Mouse (Mus musculus): ENCODE data around the gene Cd47. TPM values are rescaled to one million over a fixed set of nuclear protein-coding genes. Genes with fewer than 3 reads are reported as not detected.

Gene Cd47
- polyA plus RNA-seq, 1 experiment from 2014 or later: 38.4 TPM

DNA sequence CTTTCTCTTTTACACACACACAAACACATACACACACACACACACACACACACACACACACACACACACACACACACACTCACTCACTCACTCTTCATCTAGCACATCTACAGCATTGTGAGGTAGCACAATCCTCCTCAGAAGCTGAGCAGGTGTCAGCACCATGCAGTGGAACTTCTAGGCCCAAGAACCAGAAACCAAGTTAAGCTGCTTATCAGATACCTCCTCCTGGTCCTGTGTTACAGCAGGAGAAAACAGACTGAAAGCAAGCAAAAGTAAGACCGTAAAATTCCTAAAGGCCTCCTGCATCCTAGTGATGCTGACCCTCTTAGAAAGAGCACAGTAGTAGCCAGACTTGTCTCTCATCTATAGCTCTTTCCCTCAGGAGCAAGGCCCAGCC is 67.9 kb downstream of the Cd47 start:
- peaks cover 31% of the 10 kb centered on the region for H3K36me3 ChIP-seq
- no peak overlapping the region for H3K27ac ChIP-seq (replicated peaks)
- H3K4me3 ChIP-seq: no peak overlapping the region
- no peak for DNase-seq (ENCODE audit: low spot score)
- no peaks in the 10 kb centered on the region for H3K27me3 ChIP-seq (ENCODE audit: low read depth, poor library complexity, severe bottlenecking)
- H3K9me3 ChIP-seq (replicated peaks): peaks cover 5% of the 10 kb centered on the region
- WGBS: 96% methylated on average over 1 of the region's 1 CpGs
- no peaks in the 10 kb centered on the region for H3K4me1 ChIP-seq

DNA sequence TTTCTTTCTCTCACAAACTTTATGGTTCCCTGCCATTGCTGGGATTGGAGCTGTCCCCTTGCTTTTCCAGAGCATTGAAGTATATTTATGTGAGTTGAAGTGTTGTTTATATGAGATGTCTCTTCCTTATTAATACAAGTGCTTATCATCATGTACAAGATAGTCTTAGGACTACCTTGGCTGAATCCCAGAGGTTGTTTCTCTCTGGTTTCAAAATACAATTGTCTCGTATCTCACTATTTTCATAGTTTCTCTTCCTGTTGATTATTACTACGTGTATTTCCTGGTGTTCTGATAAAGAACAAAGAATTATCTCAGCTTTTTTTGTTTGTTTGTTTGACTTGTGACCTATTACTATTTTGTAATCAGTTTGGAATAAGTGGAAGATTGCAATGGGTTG is 73.6 kb downstream of the Cd47 start:
- WGBS: 79% methylated on average over 2 of the region's 2 CpGs
- Histone ChIP-seq H3K9me3 (replicated peaks) (no peaks in the 10 kb centered on the region), H3K27ac (replicated peaks) (no peak overlapping the region)

GRCm38 (mm10) chr16:49874546-49874945 is 74.2 kb downstream of the Cd47 start:
- no peaks in the 10 kb centered on the region for H3K9me3 ChIP-seq (replicated peaks)
- peaks cover 6% of the 10 kb centered on the region for H3K36me3 ChIP-seq
- H3K4me1 ChIP-seq: no peaks in the 10 kb centered on the region
- no peak overlapping the region for H3K4me3 ChIP-seq
- 89% methylated on average over 1 of the region's 1 CpGs for whole genome bisulfite sequencing
- DNase-seq (ENCODE audit: low spot score): no peak
- H3K27ac ChIP-seq (replicated peaks): no peak overlapping the region
- no peaks in the 10 kb centered on the region for H3K27me3 ChIP-seq (ENCODE audit: low read depth, poor library complexity, severe bottlenecking)

More for the DNA sequence above, 73.6 kb downstream of the Cd47 start:
- Histone ChIP-seq H3K4me3 (no peak overlapping the region), H3K36me3 (peaks cover 12% of the 10 kb centered on the region), H3K27me3 (ENCODE audit: low read depth, poor library complexity, severe bottlenecking) (no peaks in the 10 kb centered on the region), H3K4me1 (no peaks in the 10 kb centered on the region)
- no peak for DNase-seq (ENCODE audit: low spot score)

DNA sequence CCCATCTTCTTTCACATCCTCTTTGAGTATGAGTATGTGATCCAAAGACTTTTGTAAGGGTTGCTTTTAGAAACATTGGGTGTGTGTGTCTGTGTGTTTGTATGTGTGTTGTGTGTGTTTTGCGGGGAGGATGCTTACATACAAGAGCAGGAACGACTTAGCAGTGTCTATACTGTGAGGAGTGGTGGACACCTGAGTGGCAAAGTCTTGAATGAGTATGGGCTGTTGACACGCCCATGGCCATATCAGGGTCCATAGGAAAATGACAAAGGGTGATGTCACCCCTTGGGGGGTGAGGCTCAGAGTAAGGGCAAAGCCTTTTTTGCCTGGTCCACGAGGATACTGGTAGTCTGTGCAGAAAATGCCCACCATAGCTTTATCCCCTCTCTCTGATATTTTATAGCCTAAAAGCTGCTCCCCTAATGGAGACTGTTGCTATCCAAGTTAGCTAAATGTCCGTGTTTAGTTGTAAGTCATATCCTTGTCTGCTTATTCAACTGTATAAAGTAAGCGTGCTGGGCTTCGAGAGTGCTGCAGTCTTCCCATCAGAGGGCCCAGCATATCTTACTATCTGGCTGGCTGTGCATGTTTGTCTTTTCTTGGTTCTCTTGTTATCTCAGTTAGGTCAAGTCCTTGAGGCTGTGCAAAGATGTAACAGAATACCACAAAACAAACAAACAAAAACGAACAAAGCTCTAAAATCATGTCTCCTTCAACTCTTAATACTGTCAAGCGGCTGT is 76.1 kb downstream of the Cd47 start:
- Histone ChIP-seq H3K27me3 (ENCODE audit: low read depth, poor library complexity, severe bottlenecking) (no peaks in the 10 kb centered on the region), H3K27ac (replicated peaks) (no peak overlapping the region), H3K4me3 (no peak overlapping the region), H3K4me1 (no peaks in the 10 kb centered on the region), H3K36me3 (no peaks in the 10 kb centered on the region), H3K9me3 (replicated peaks) (no peaks in the 10 kb centered on the region)
- no peak for DNase-seq (ENCODE audit: low spot score)
- WGBS: 88% methylated on average over 9 of the region's 9 CpGs

- 93% methylated on average over 9 of the region's 9 CpGs for WGBS
- Histone ChIP-seq H3K4me1 (no peaks in the 10 kb centered on the region), H3K9me3 (replicated peaks) (no peaks in the 10 kb centered on the region), H3K27me3 (ENCODE audit: low read depth, poor library complexity, severe bottlenecking) (no peaks in the 10 kb centered on the region), H3K27ac (replicated peaks) (no peak overlapping the region), H3K36me3 (no peaks in the 10 kb centered on the region), H3K4me3 (no peak overlapping the region)
- no peak for DNase-seq (ENCODE audit: low spot score)
Observed at GRCm38 (mm10) chr16:49877243-49877642, 76.9 kb downstream of the Cd47 start.

GRCm38 (mm10) chr16:49878051-49878450 is 77.7 kb downstream of the Cd47 start:
- H3K27me3 ChIP-seq (ENCODE audit: low read depth, poor library complexity, severe bottlenecking): no peaks in the 10 kb centered on the region

DNA sequence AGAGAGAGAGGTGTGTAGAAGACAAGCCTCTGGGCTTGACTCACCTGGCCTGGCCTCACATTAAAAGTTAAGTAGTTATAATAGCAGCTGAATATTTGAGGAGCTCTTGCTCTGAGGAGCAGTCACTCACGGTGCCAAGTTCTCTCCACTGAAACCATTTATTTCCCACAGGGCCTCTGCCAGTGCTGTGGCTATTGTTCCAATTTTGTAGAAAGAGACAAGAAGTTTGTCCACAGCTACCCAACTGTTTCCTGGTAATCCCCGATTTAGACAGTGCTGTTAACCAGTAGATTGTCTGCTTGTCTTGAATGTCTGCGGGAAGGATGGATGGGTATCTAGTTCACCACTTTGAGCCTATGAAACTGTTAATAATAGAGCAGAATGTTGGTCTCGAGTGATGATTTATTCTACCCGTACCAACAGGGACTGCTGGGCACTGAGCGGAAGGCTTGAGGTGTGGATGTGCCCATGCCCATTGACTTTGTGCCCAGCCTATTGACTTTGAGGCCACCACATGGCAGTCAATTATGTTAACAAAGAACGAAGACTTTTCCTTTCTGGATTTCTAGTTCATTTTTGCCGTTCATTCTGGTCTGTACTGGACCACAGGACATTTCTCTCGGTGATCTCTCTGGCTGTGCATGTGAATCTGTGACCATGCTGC is 86.2 kb downstream of the Cd47 start:
- no peaks in the 10 kb centered on the region for H3K9me3 ChIP-seq (replicated peaks)
- no peak for DNase-seq (ENCODE audit: low spot score)
- 92% methylated on average over 9 of the region's 9 CpGs for WGBS
- H3K36me3 ChIP-seq: peaks cover 7% of the 10 kb centered on the region; the same call in 1 of the 2 replicates
- no peak overlapping the region for H3K27ac ChIP-seq (replicated peaks)
- no peak overlapping the region for H3K4me3 ChIP-seq
- no peaks in the 10 kb centered on the region for H3K27me3 ChIP-seq (ENCODE audit: low read depth, poor library complexity, severe bottlenecking)
- H3K4me1 ChIP-seq: no peaks in the 10 kb centered on the region

More at GRCm38 (mm10) chr16:49878051-49878450, 77.7 kb downstream of the Cd47 start:
- 86% methylated on average over 2 of the region's 2 CpGs for WGBS
- Histone ChIP-seq H3K4me3 (no peak overlapping the region), H3K4me1 (no peaks in the 10 kb centered on the region), H3K9me3 (replicated peaks) (no peaks in the 10 kb centered on the region), H3K36me3 (no peaks in the 10 kb centered on the region), H3K27ac (replicated peaks) (no peak overlapping the region)
- no peak for DNase-seq (ENCODE audit: low spot score)

GRCm38 (mm10) chr16:49887290-49887689 is 87.0 kb downstream of the Cd47 start:
- H3K27me3 ChIP-seq (ENCODE audit: low read depth, poor library complexity, severe bottlenecking): no peaks in the 10 kb centered on the region
- no peak for DNase-seq (ENCODE audit: low spot score)
- no peak overlapping the region for H3K27ac ChIP-seq (replicated peaks)
- H3K4me1 ChIP-seq: no peaks in the 10 kb centered on the region
- H3K4me3 ChIP-seq: no peak overlapping the region
- WGBS: 96% methylated on average over 3 of the region's 3 CpGs
- H3K36me3 ChIP-seq: peaks cover 12% of the 10 kb centered on the region
- peaks cover 6% of the 10 kb centered on the region; the same call in 1 of the 2 replicates for H3K9me3 ChIP-seq (replicated peaks)

GRCm38 (mm10) chr16:49887811-49888564 is 87.7 kb downstream of the Cd47 start:
- Histone ChIP-seq H3K4me1 (no peaks in the 10 kb centered on the region), H3K9me3 (replicated peaks) (peaks cover 7% of the 10 kb centered on the region; the same call in 1 of the 2 replicates), H3K27me3 (ENCODE audit: low read depth, poor library complexity, severe bottlenecking) (no peaks in the 10 kb centered on the region), H3K36me3 (peaks cover 14% of the 10 kb centered on the region), H3K4me3 (no peak overlapping the region), H3K27ac (replicated peaks) (no peak overlapping the region)
- no peak for DNase-seq (ENCODE audit: low spot score)
- WGBS: 85% methylated on average over 9 of the region's 9 CpGs

GRCm38 (mm10) chr16:49889031-49889655 is 88.8 kb downstream of the Cd47 start:
- Histone ChIP-seq H3K9me3 (replicated peaks) (peaks cover 7% of the 10 kb centered on the region; the same call in 1 of the 2 replicates), H3K36me3 (peaks cover 14% of the 10 kb centered on the region), H3K27ac (replicated peaks) (no peak overlapping the region), H3K4me3 (no peak overlapping the region), H3K27me3 (ENCODE audit: low read depth, poor library complexity, severe bottlenecking) (no peaks in the 10 kb centered on the region), H3K4me1 (peaks cover 1% of the 10 kb centered on the region; the same call in 1 of the 2 replicates)
- DNase-seq (ENCODE audit: low spot score): no peak
- WGBS: 87% methylated on average over 2 of the region's 2 CpGs

- Histone ChIP-seq H3K27me3 (ENCODE audit: low read depth, poor library complexity, severe bottlenecking) (no peaks in the 10 kb centered on the region), H3K36me3 (peaks cover 12% of the 10 kb centered on the region), H3K4me3 (no peak overlapping the region), H3K27ac (replicated peaks) (no peak overlapping the region), H3K4me1 (peaks cover 3% of the 10 kb centered on the region; the same call in 1 of the 2 replicates), H3K9me3 (replicated peaks) (peaks cover 7% of the 10 kb centered on the region; the same call in 1 of the 2 replicates)
- WGBS: 95% methylated on average over 3 of the region's 3 CpGs
- DNase-seq (ENCODE audit: low spot score): no peak
Observed at GRCm38 (mm10) chr16:49892252-49892651, 91.9 kb downstream of the Cd47 start.

DNA sequence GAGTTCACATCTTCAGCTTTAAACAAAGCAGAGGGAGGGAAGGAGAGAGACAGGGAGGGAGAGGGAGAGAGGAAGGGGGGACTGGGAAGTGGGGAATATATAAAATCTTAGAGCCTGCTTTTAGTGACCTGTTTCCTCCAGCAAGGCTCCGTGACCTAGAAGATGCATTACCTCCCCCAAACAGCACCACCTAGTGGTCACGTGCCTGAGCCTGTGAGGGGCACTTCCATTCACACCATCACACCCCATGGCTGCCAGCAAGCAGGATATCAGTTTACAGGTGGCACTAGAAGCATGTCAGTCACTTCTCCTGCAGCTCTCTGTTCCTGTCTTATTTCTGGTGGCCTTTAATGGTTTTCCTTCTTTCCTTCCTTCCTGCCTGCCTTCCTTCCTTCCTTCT is 92.6 kb downstream of the Cd47 start:
- Histone ChIP-seq H3K27ac (replicated peaks) (no peak overlapping the region), H3K27me3 (ENCODE audit: low read depth, poor library complexity, severe bottlenecking) (no peaks in the 10 kb centered on the region), H3K9me3 (replicated peaks) (peaks cover 7% of the 10 kb centered on the region; the same call in 1 of the 2 replicates), H3K36me3 (peaks cover 12% of the 10 kb centered on the region), H3K4me3 (no peak overlapping the region), H3K4me1 (peaks cover 3% of the 10 kb centered on the region; the same call in 1 of the 2 replicates)
- DNase-seq (ENCODE audit: low spot score): no peak
- 82% methylated on average over 2 of the region's 2 CpGs for WGBS
